Mouse (Mus musculus) kidney, embryonic 16.5 days (tissue): ENCODE results near the gene Rbfox1. TPM values are rescaled to one million over a fixed set of nuclear protein-coding genes. Genes with fewer than 3 reads are reported as not detected.

Experiments used
- ATAC-seq: fragments of 200-750 bp; cut with Nextera tagmentation; 2 replicates; pipeline ENCODE4 v1.8.0; 2017; ENCODE audit warnings: moderate TSS enrichment; ENCODE audit not compliant: low FRiP score, low TSS enrichment
- H3K27ac ChIP-seq: fragments of 300-500 bp; sonication (generic); 2 replicates; pipeline ENCODE4 v1.5.1; 2014; ENCODE audit warnings: low read length
- H3K27me3 ChIP-seq: fragments of 300-500 bp; sonication (generic); 2 replicates; pipeline ENCODE4 v1.6.1; 2014; ENCODE audit warnings: low read length, control low read depth, mixed read lengths; ENCODE audit not compliant: insufficient read depth
- H3K36me3 ChIP-seq: fragments of 300-500 bp; sonication (generic); 2 replicates; pipeline ENCODE4 v1.6.1; 2014; ENCODE audit warnings: low read length, control low read depth, mixed read lengths; ENCODE audit not compliant: insufficient read depth
- H3K4me1 ChIP-seq: fragments of 300-500 bp; sonication (generic); 2 replicates; pipeline ENCODE4 v1.6.1; 2014; ENCODE audit warnings: low read length, control low read depth, mixed read lengths; ENCODE audit not compliant: insufficient read depth
- H3K4me2 ChIP-seq: fragments of 300-500 bp; sonication (generic); replicated peaks from 2 replicates; pipeline ENCODE4 v1.6.1; 2014; ENCODE audit warnings: low read depth, low read length
- H3K4me3 ChIP-seq: fragments of 300-500 bp; sonication (generic); 2 replicates; pipeline ENCODE4 v1.5.1; 2014; ENCODE audit warnings: mild to moderate bottlenecking, low read length
- H3K9ac ChIP-seq: fragments of 300-500 bp; sonication (generic); replicated peaks from 2 replicates; pipeline ENCODE4 v1.6.1; 2014; ENCODE audit warnings: low read length
- H3K9me3 ChIP-seq: fragments of 300-500 bp; sonication (generic); 2 replicates; pipeline ENCODE4 v1.6.1; 2016; ENCODE audit warnings: low read length, control low read depth
- WGBS: fragments of 180-500 bp; shearing (Covaris S2); extraction: QIAGEN DNeasy Blood & Tissue Kit; methylation state at CpG from one replicate; pipeline ENCODE4 v1.1.7; 2014; 5-methylcytosine and 5-hydroxymethylcytosine counted together
- polyA plus RNA-seq: library from polyadenylated mRNA; unstranded; fragments of >200 nt; fragmentation: Nextera tagmentation; extraction: Ambion mirVana; gene quantifications from 2 replicates; pipeline ENCODE4 v1.2.1, GENCODE M21; 2015

The Rbfox1 gene
- polyA plus RNA-seq, 1 experiment from 2014 or later, result 5.4 TPM

GRCm38 (mm10) chr16:6079017-6079416 lies 193.9 kb downstream of the Rbfox1 start:
- Histone ChIP-seq H3K36me3 (no peaks in the 10 kb centered on the region), H3K9me3 (no peaks in the 10 kb centered on the region), H3K4me3 (no peak overlapping the region), H3K4me2 (no peak overlapping the region), H3K27me3 (no peaks in the 10 kb centered on the region), H3K9ac (no peak overlapping the region), H3K27ac (no peak overlapping the region), H3K4me1 (no peaks in the 10 kb centered on the region)
- WGBS, result 55% methylated on average over 4 of the region's 4 CpGs
- no peak for ATAC-seq

DNA sequence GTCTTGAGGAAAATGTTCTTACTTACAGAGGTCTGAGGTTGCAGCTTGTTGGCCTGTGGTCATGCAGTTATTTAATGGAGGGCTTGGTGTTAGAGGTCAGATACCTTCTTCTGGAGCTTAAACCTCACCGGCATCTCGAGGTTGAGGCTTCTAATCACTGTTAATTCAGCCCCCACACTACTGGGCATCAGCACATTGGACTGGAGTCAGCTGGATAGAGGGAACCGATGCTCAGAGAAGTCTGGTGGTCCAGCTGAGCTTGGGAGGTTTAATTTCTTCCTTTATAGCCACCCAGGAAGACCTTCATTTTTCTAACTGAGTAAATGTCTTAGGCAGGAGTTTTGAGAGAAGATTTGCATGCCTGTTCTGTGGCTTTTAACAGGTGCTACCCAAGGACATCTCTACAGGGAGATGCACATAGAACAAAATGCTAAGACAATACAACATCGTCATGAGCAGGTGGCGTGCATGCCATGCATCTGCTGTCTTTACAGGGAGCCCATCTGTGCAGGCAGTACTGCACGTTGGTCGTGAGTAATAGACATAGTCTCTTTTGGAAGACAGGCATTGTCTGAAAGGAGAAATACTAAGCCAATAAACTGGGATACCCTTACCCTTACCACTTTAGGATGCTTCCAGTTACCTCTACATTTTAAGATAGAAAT lies 199.7 kb downstream of the Rbfox1 start:
- WGBS, result 79% methylated on average over 7 of the region's 7 CpGs
- Histone ChIP-seq H3K4me1 (no peaks in the 10 kb centered on the region), H3K27ac (no peak overlapping the region), H3K4me3 (no peak overlapping the region), H3K4me2 (no peak overlapping the region), H3K36me3 (no peaks in the 10 kb centered on the region), H3K27me3 (no peaks in the 10 kb centered on the region), H3K9me3 (no peaks in the 10 kb centered on the region), H3K9ac (no peak overlapping the region)
- ATAC-seq, result no peak

- Histone ChIP-seq H3K4me2 (no peak overlapping the region), H3K27me3 (no peaks in the 10 kb centered on the region), H3K36me3 (no peaks in the 10 kb centered on the region), H3K27ac (no peak overlapping the region), H3K9me3 (no peaks in the 10 kb centered on the region), H3K4me1 (no peaks in the 10 kb centered on the region), H3K4me3 (no peak overlapping the region), H3K9ac (no peak overlapping the region)
- no peak for ATAC-seq
- 46% methylated on average over 3 of the region's 3 CpGs for WGBS
Observed at GRCm38 (mm10) chr16:6086200-6086599, 201.0 kb downstream of the Rbfox1 start.

GRCm38 (mm10) chr16:6091326-6092123 lies 206.4 kb downstream of the Rbfox1 start:
- Histone ChIP-seq H3K4me3 (no peak overlapping the region), H3K4me1 (no peaks in the 10 kb centered on the region), H3K9me3 (no peaks in the 10 kb centered on the region), H3K27ac (no peak overlapping the region), H3K4me2 (no peak overlapping the region), H3K36me3 (no peaks in the 10 kb centered on the region), H3K9ac (no peak overlapping the region), H3K27me3 (no peaks in the 10 kb centered on the region)
- WGBS, result 82% methylated on average over 3 of the region's 3 CpGs
- ATAC-seq, result no peak

GRCm38 (mm10) chr16:6095604-6096372 lies 210.6 kb downstream of the Rbfox1 start:
- Histone ChIP-seq H3K4me1 (no peaks in the 10 kb centered on the region), H3K4me2 (no peak overlapping the region), H3K9ac (no peak overlapping the region), H3K27me3 (no peaks in the 10 kb centered on the region), H3K27ac (no peak overlapping the region), H3K36me3 (no peaks in the 10 kb centered on the region), H3K4me3 (no peak overlapping the region), H3K9me3 (no peaks in the 10 kb centered on the region)
- ATAC-seq, result no peak
- WGBS, result 62% methylated on average over 2 of the region's 2 CpGs

DNA sequence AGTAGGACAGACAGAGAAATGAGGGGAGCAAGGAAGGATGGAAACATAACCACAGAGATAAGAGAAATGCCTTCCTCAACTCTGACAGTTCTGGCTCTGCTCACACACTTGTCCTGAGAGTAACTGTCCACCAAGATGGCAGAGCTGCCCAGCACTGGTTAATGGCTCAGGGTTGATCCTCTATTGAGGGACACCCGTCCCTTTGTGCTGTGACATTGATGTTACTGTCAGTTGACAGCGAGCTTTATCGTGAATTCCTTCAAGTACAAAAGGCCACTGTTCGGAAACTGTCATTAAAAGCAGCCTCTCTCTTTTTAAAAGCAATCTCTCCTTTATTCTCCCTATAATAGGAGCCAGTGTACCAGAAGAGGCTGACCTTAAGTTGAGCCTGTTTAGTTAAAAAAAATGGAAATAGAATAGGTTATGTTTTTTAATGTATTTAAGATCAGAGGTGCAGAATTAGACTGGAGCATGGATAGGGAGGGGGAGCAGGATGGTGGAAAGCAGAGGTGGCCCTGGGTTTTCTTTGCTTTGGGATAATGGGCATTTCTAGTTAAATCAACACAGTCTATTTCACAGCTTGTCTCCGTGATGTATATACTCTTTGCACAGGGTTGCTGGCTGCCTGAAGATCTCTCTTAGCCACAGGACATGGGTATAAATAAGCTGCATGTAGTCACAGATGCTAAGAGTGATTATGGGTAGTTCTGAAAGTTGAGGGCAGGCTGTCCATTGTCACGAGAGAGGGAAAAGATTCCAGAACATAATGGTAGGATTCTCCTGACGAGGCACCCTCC lies 212.3 kb downstream of the Rbfox1 start:
- H3K4me3 ChIP-seq, result no peak overlapping the region
- ATAC-seq, result no peak
- WGBS, result 78% methylated on average over 7 of the region's 7 CpGs

DNA sequence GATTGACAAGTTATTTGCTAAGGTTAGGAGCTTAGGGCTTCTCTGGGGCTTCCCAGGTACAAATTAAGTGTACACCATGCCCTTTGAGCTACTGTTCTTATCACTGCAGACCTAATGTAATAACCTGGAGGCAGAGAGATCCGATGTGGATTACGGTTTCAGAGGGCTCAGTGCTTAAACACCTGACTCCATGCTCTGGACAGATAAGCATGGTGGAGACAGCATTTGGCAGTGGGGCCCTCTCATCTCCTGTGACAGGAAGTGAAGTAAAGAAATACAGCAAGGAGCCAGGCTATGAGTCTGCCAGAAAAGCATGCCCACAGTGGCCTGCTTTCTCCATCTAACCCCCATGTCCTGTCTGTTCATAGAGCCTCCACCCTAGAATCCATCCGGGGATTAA lies 213.0 kb downstream of the Rbfox1 start:
- Histone ChIP-seq H3K27me3 (no peaks in the 10 kb centered on the region), H3K9me3 (no peaks in the 10 kb centered on the region), H3K4me3 (no peak overlapping the region), H3K4me2 (no peak overlapping the region), H3K27ac (no peak overlapping the region), H3K4me1 (no peaks in the 10 kb centered on the region), H3K9ac (no peak overlapping the region), H3K36me3 (no peaks in the 10 kb centered on the region)
- ATAC-seq, result no peak
- WGBS, result 91% methylated on average over 3 of the region's 3 CpGs

More for the DNA sequence above, 212.3 kb downstream of the Rbfox1 start:
- H3K9ac ChIP-seq, result no peak overlapping the region
- no peak overlapping the region for H3K27ac ChIP-seq
- H3K4me1 ChIP-seq, result no peaks in the 10 kb centered on the region
- no peaks in the 10 kb centered on the region for H3K36me3 ChIP-seq
- no peak overlapping the region for H3K4me2 ChIP-seq
- H3K27me3 ChIP-seq, result no peaks in the 10 kb centered on the region
- no peaks in the 10 kb centered on the region for H3K9me3 ChIP-seq

GRCm38 (mm10) chr16:6099598-6099997 lies 214.4 kb downstream of the Rbfox1 start:
- Histone ChIP-seq H3K36me3 (no peaks in the 10 kb centered on the region), H3K9me3 (no peaks in the 10 kb centered on the region), H3K4me2 (no peak overlapping the region), H3K27ac (no peak overlapping the region), H3K27me3 (no peaks in the 10 kb centered on the region), H3K4me3 (no peak overlapping the region), H3K4me1 (no peaks in the 10 kb centered on the region), H3K9ac (no peak overlapping the region)
- no peak for ATAC-seq
- WGBS, result 74% methylated on average over 2 of the region's 2 CpGs

DNA sequence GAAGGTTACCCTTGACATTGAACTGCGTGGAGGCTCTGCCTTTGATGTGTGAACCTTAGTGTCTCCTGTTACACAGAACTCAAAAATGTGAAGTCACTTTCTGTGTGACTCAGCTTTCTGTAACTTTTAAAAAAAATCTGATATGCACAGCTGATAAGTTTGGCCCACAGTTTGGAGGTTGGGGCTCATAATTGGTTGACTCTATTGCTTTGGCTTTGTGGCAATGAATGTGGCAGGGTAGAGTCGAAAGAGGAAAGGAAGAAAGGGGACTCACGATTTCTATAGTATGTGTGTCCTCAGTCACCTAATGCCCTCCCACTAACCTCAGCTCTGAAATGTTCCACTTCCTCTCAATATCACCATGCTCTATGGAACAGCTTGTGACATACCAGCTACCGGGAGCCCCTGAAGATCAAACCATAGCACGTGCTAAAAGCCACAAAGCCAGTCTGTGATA lies 215.3 kb downstream of the Rbfox1 start:
- 72% methylated on average over 5 of the region's 5 CpGs for WGBS
- ATAC-seq, result no peak
- Histone ChIP-seq H3K4me3 (no peak overlapping the region), H3K9me3 (no peaks in the 10 kb centered on the region), H3K4me2 (no peak overlapping the region), H3K36me3 (no peaks in the 10 kb centered on the region), H3K9ac (no peak overlapping the region), H3K27ac (no peak overlapping the region), H3K27me3 (no peaks in the 10 kb centered on the region), H3K4me1 (no peaks in the 10 kb centered on the region)
